Mouse (Mus musculus): ENCODE measurements around the gene Thada. TPM values are rescaled to one million over a fixed set of nuclear protein-coding genes. Genes with fewer than 3 reads are reported as not detected.

The Thada gene
- polyA plus RNA-seq, 1 experiment, result 9.4 TPM

- Histone ChIP-seq H3K36me3 (ENCODE audit: control insufficient read depth, insufficient read depth, low read length) (0 out of 2 replicates have a peak, but pooled peaks cover 2% of the 10 kb centered on the region), H3K4me1 (ENCODE audit: control insufficient read depth, insufficient read depth, low read length) (peaks cover 12% of the 10 kb centered on the region; the same call in 1 of the 2 replicates), H3K4me3 (ENCODE audit: insufficient read depth, low read depth, low read length) (no peak overlapping the region), H3K27ac (ENCODE audit: insufficient read depth, low read depth, low read length) (no peak overlapping the region), H3K27me3 (replicated peaks; ENCODE audit: control insufficient read depth, insufficient read depth, low read length) (no peaks in the 10 kb centered on the region)
- DNase-seq, result no peak
- WGBS, result 93% methylated on average over 6 of the region's 6 CpGs
- no peak for TF ChIP-seq CTCF (conservative IDR thresholded peaks at IDR 0.05; ENCODE audit: insufficient read depth, insufficient read length, low read depth, low read length)
- TF ChIP-seq POLR2A (IDR thresholded peaks at IDR 0.05; ENCODE audit: low read depth, low read length), result no peak
Measured at GRCm38 (mm10) chr17:84372411-84373045, 93.5 kb downstream of the Thada start.

- no peak for DNase-seq
- Histone ChIP-seq H3K27me3 (replicated peaks; ENCODE audit: control insufficient read depth, insufficient read depth, low read length) (no peaks in the 10 kb centered on the region), H3K36me3 (ENCODE audit: control insufficient read depth, insufficient read depth, low read length) (0 out of 2 replicates have a peak, but pooled peaks cover 2% of the 10 kb centered on the region), H3K4me3 (ENCODE audit: insufficient read depth, low read depth, low read length) (no peak overlapping the region), H3K27ac (ENCODE audit: insufficient read depth, low read depth, low read length) (no peak overlapping the region), H3K4me1 (ENCODE audit: control insufficient read depth, insufficient read depth, low read length) (peaks cover 20% of the 10 kb centered on the region)
- 92% methylated on average over 5 of the region's 5 CpGs for whole genome bisulfite sequencing
- TF ChIP-seq POLR2A (IDR thresholded peaks at IDR 0.05; ENCODE audit: low read depth, low read length) (no peak), CTCF (conservative IDR thresholded peaks at IDR 0.05; ENCODE audit: insufficient read depth, insufficient read length, low read depth, low read length) (no peak)
Measured at GRCm38 (mm10) chr17:84370385-84370784, 95.6 kb downstream of the Thada start.

DNA sequence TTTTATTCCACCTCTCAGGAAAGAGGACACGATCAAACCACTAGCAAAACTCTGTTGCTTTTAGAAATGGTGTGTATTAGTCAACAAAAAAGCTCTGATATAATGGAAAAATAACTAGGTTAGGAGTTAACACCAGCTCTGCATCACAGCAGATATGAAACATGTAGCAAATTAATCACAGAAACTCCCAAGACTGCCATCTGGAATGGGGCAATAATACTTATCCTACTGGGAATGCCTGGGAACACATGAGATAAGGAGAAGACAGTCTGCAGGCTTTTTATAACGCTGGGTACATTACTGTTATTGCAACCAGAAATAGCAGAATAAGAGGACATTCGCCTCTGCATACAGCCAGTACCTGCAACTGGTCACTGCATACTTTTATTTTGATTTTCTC, 96.2 kb downstream of the Thada start:
- TF ChIP-seq POLR2A (IDR thresholded peaks at IDR 0.05; ENCODE audit: low read depth, low read length), result no peak
- TF ChIP-seq CTCF (conservative IDR thresholded peaks at IDR 0.05; ENCODE audit: insufficient read depth, insufficient read length, low read depth, low read length), result no peak
- H3K4me1 ChIP-seq (ENCODE audit: control insufficient read depth, insufficient read depth, low read length), result peaks cover 21% of the 10 kb centered on the region
- H3K4me3 ChIP-seq (ENCODE audit: insufficient read depth, low read depth, low read length), result no peak overlapping the region
- no peaks in the 10 kb centered on the region for H3K27me3 ChIP-seq (replicated peaks; ENCODE audit: control insufficient read depth, insufficient read depth, low read length)
- 0 out of 2 replicates have a peak overlapping the region, but pooled peaks have one; percentile 22 for H3K27ac ChIP-seq (ENCODE audit: insufficient read depth, low read depth, low read length)
- H3K36me3 ChIP-seq (ENCODE audit: control insufficient read depth, insufficient read depth, low read length), result peaks cover 2% of the 10 kb centered on the region; the same call in 1 of the 2 replicates
- no peak for DNase-seq
- WGBS, result 83% methylated on average over 3 of the region's 3 CpGs

- peak; percentile 46 for DNase-seq
- H3K4me3 ChIP-seq (ENCODE audit: insufficient read depth, low read depth, low read length), result no peak overlapping the region
- 0 out of 2 replicates have a peak overlapping the region, but pooled peaks have one; percentile 16 for H3K27ac ChIP-seq (ENCODE audit: insufficient read depth, low read depth, low read length)
- peaks cover 22% of the 10 kb centered on the region for H3K4me1 ChIP-seq (ENCODE audit: control insufficient read depth, insufficient read depth, low read length)
- WGBS, result 40% methylated on average over 11 of the region's 11 CpGs
- no peaks in the 10 kb centered on the region for H3K27me3 ChIP-seq (replicated peaks; ENCODE audit: control insufficient read depth, insufficient read depth, low read length)
- no peak for TF ChIP-seq POLR2A (IDR thresholded peaks at IDR 0.05; ENCODE audit: low read depth, low read length)
- H3K36me3 ChIP-seq (ENCODE audit: control insufficient read depth, insufficient read depth, low read length), result no peaks in the 10 kb centered on the region; the same call in 1 of the 2 replicates
Measured at GRCm38 (mm10) chr17:84368213-84369014, 97.6 kb downstream of the Thada start.

DNA sequence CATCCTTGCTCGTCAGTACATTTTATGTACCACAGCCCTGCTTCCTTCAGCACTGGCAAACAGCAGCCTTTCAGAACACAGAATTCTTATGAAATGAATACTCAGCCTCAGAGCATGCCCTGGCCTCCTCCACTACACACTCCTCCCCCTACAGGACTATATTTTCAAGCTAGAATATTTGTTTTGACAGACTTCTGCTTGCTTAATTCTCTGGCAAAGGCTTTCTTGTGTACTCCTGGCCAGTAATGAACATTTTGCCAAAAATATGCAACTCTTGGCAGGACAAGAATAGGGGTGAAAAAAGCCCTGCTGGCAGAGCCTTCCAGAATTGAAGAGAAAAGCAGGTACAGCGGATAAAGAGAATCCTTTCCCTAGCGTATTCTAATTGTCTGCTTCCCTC, 98.3 kb downstream of the Thada start:
- no peak for TF ChIP-seq POLR2A (IDR thresholded peaks at IDR 0.05; ENCODE audit: low read depth, low read length)
- TF ChIP-seq CTCF (conservative IDR thresholded peaks at IDR 0.05; ENCODE audit: insufficient read depth, insufficient read length, low read depth, low read length), result no peak
- DNase-seq, result peak; percentile 53
- 58% methylated on average over 3 of the region's 3 CpGs for WGBS
- no peaks in the 10 kb centered on the region for H3K27me3 ChIP-seq (replicated peaks; ENCODE audit: control insufficient read depth, insufficient read depth, low read length)
- peak overlapping the region; percentile 59; the same call in 1 of the 2 replicates for H3K27ac ChIP-seq (ENCODE audit: insufficient read depth, low read depth, low read length)
- H3K36me3 ChIP-seq (ENCODE audit: control insufficient read depth, insufficient read depth, low read length), result no peaks in the 10 kb centered on the region; the same call in 1 of the 2 replicates
- H3K4me3 ChIP-seq (ENCODE audit: insufficient read depth, low read depth, low read length), result no peak overlapping the region
- H3K4me1 ChIP-seq (ENCODE audit: control insufficient read depth, insufficient read depth, low read length), result peaks cover 24% of the 10 kb centered on the region

GRCm38 (mm10) chr17:84365791-84366301, 100.2 kb downstream of the Thada start:
- Histone ChIP-seq H3K4me1 (ENCODE audit: control insufficient read depth, insufficient read depth, low read length) (peaks cover 24% of the 10 kb centered on the region), H3K27me3 (replicated peaks; ENCODE audit: control insufficient read depth, insufficient read depth, low read length) (no peaks in the 10 kb centered on the region), H3K36me3 (ENCODE audit: control insufficient read depth, insufficient read depth, low read length) (no peaks in the 10 kb centered on the region; the same call in 1 of the 2 replicates), H3K27ac (ENCODE audit: insufficient read depth, low read depth, low read length) (peak overlapping the region; percentile 79), H3K4me3 (ENCODE audit: insufficient read depth, low read depth, low read length) (no peak overlapping the region)
- TF ChIP-seq POLR2A (IDR thresholded peaks at IDR 0.05; ENCODE audit: low read depth, low read length) (no peak), CTCF (conservative IDR thresholded peaks at IDR 0.05; ENCODE audit: insufficient read depth, insufficient read length, low read depth, low read length) (no peak)
- WGBS, result 31% methylated on average over 6 of the region's 6 CpGs
- DNase-seq, result peak; percentile 46
